Mouse (Mus musculus) embryonic facial prominence, embryonic 11.5 days (tissue): ENCODE results near the gene Hsd17b7. TPM values are rescaled to one million over a fixed set of nuclear protein-coding genes. Genes with fewer than 3 reads are reported as not detected.

Source experiments
- ATAC-seq: fragments of 200-750 bp; cut with Nextera tagmentation; replicated peaks from 2 replicates; pipeline ENCODE4 v1.8.0; 2017; ENCODE audit warnings: low read depth; ENCODE audit not compliant: insufficient number of reproducible peaks, low FRiP score, low TSS enrichment
- DNase-seq: peaks from one replicate; pipeline ENCODE4 v3.0.0-alpha.2; 2015; ENCODE audit warnings: low spot score
- H3K27ac ChIP-seq: fragments of 300-500 bp; sonication (generic); replicated peaks from 2 replicates; pipeline ENCODE4 v1.5.1; 2014; ENCODE audit warnings: mild to moderate bottlenecking, low read depth, low read length, control low read depth
- H3K27me3 ChIP-seq: fragments of 300-500 bp; sonication (generic); 2 replicates; pipeline ENCODE4 v1.6.1; 2014; ENCODE audit warnings: mild to moderate bottlenecking, low read length, moderate library complexity, mixed read lengths; ENCODE audit not compliant: control insufficient read depth, insufficient read depth
- H3K36me3 ChIP-seq: fragments of 300-500 bp; sonication (generic); replicated peaks from 2 replicates; pipeline ENCODE4 v1.6.1; 2014; ENCODE audit warnings: low read depth, mild to moderate bottlenecking, low read length, moderate library complexity, mixed read lengths; ENCODE audit not compliant: control insufficient read depth, insufficient read depth
- H3K4me1 ChIP-seq: fragments of 300-500 bp; sonication (generic); 2 replicates; pipeline ENCODE4 v1.6.1; 2014; ENCODE audit warnings: low read length, mixed read lengths; ENCODE audit not compliant: control insufficient read depth, insufficient read depth
- H3K4me2 ChIP-seq: fragments of 300-500 bp; sonication (generic); 2 replicates; pipeline ENCODE4 v1.6.1; 2014; ENCODE audit warnings: low read depth, mild to moderate bottlenecking, control low read depth, low read length, moderate library complexity
- H3K4me3 ChIP-seq: fragments of 300-500 bp; sonication (generic); 2 replicates; pipeline ENCODE4 v1.5.1; 2014; ENCODE audit warnings: low read depth, low read length, control low read depth
- H3K9ac ChIP-seq: fragments of 300-500 bp; sonication (generic); replicated peaks from 2 replicates; pipeline ENCODE4 v1.6.1; 2014; ENCODE audit warnings: mild to moderate bottlenecking, control low read depth, low read length
- H3K9me3 ChIP-seq: fragments of 300-500 bp; sonication (generic); replicated peaks from 2 replicates; pipeline ENCODE4 v1.6.1; 2016; ENCODE audit warnings: mild to moderate bottlenecking, low read length, inconsistent platforms, mixed read lengths; ENCODE audit not compliant: control insufficient read depth
- WGBS: fragments of 180-500 bp; shearing (Covaris S2); extraction: QIAGEN DNeasy Blood & Tissue Kit; methylation state at CpG from one replicate; pipeline ENCODE4 v1.1.7; 2014; 5-methylcytosine and 5-hydroxymethylcytosine counted together
- polyA plus RNA-seq: library from polyadenylated mRNA; unstranded; fragments of >200 nt; fragmentation: Nextera tagmentation; extraction: Ambion mirVana; gene quantifications from 2 replicates; pipeline ENCODE4 v1.2.1, GENCODE M21; 2014

Hsd17b7 gene
- polyA plus RNA-seq, 1 experiment from 2014 or later = 15.7 TPM

DNA sequence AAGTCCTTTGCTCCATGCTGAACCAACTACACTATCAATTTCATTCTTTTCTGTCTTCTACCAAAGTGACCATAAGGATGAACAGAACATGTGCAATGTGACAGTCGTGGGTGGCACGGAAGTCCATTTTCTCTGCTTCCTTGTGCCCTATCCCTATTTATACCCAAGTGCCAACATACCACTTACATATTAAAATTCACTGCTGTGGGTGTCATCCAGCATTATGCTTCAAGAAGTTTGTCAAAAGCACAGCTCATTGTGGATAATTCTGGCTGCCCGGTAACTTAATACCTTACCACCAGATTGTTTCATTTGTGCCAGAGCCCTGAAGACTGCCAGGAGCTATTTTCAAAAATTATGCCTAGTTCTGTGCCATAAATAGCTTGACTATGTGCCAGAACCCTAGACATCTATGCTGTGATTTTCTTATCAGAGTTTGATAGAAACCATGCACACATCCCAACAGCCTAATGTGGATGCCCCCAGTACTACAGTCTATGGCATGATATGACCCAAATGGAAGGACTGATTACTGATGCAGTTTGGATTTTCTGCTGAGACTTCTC, 68.2 kb downstream of the Hsd17b7 start:
- DNase-seq (no peak), ATAC-seq (no peak)
- no peak overlapping the region for H3K27ac ChIP-seq
- H3K4me2 ChIP-seq = no peak overlapping the region
- no peaks in the 10 kb centered on the region for H3K9me3 ChIP-seq
- 87% methylated on average over 3 of the region's 3 CpGs for WGBS
- no peaks in the 10 kb centered on the region for H3K4me1 ChIP-seq
- H3K4me3 ChIP-seq = no peak overlapping the region
- no peaks in the 10 kb centered on the region for H3K27me3 ChIP-seq
- no peaks in the 10 kb centered on the region for H3K36me3 ChIP-seq
- no peak overlapping the region for H3K9ac ChIP-seq

Other genes starting within 250 kb of the Hsd17b7 start
- gene Rgs4, start 221.6 kb downstream of the Hsd17b7 start, polyA plus RNA-seq = 12.5 and 17.8 TPM in 2 replicates
- 0.20 and 0.21 TPM in 2 replicates for gene Ccdc190, start 40.6 kb downstream of the Hsd17b7 start, polyA plus RNA-seq
- 78.7 and 87.5 TPM in 2 replicates for gene Ddr2, start 141.5 kb upstream of the Hsd17b7 start, polyA plus RNA-seq
- 66.3 and 71.4 TPM in 2 replicates for gene Uap1, start 205.7 kb upstream of the Hsd17b7 start, polyA plus RNA-seq
- 11.8 and 14.0 TPM in 2 replicates for gene Uhmk1, start 246.2 kb upstream of the Hsd17b7 start, polyA plus RNA-seq